Mouse (Mus musculus): ENCODE data around the gene Mad1l1. TPM values are rescaled to one million over a fixed set of nuclear protein-coding genes. Genes with fewer than 3 reads are reported as not detected.

Mad1l1 gene
- polyA plus RNA-seq, 1 experiment from 2014 or later = 46.4 TPM

GRCm38 (mm10) chr5:139985073-139985746 lies 336.1 kb downstream of the Mad1l1 start:
- 48% methylated on average over 18 of the region's 18 CpGs for WGBS
- peaks cover 5% of the 10 kb centered on the region; the same call in 1 of the 2 replicates for H3K27me3 ChIP-seq

GRCm38 (mm10) chr5:139981976-139982375 lies 339.4 kb downstream of the Mad1l1 start:
- no peak overlapping the region for H3K9ac ChIP-seq

More at GRCm38 (mm10) chr5:139985073-139985746, 336.1 kb downstream of the Mad1l1 start:
- Histone ChIP-seq H3K27ac (no peak overlapping the region), H3K4me2 (no peak overlapping the region), H3K4me1 (no peaks in the 10 kb centered on the region), H3K36me3 (replicated peaks) (no peaks in the 10 kb centered on the region), H3K9ac (no peak overlapping the region), H3K4me3 (replicated peaks) (no peak overlapping the region), H3K9me3 (peaks cover 9% of the 10 kb centered on the region; the same call in 1 of the 2 replicates)
- ATAC-seq (ENCODE audit: low FRiP score) = no peak

GRCm38 (mm10) chr5:139979371-139979770 lies 342.0 kb downstream of the Mad1l1 start:
- 76% methylated on average over 9 of the region's 9 CpGs for whole genome bisulfite sequencing
- Histone ChIP-seq H3K4me1 (peaks cover 14% of the 10 kb centered on the region), H3K9ac (no peak overlapping the region), H3K9me3 (no peaks in the 10 kb centered on the region), H3K4me3 (replicated peaks) (no peak overlapping the region), H3K4me2 (no peak overlapping the region), H3K27me3 (peaks cover 12% of the 10 kb centered on the region), H3K27ac (no peak overlapping the region), H3K36me3 (replicated peaks) (no peaks in the 10 kb centered on the region)
- ATAC-seq (ENCODE audit: low FRiP score) = no peak

More at GRCm38 (mm10) chr5:139981976-139982375, 339.4 kb downstream of the Mad1l1 start:
- Histone ChIP-seq H3K9me3 (no peaks in the 10 kb centered on the region; the same call in 1 of the 2 replicates), H3K4me2 (no peak overlapping the region), H3K4me1 (peaks cover 14% of the 10 kb centered on the region), H3K27ac (no peak overlapping the region), H3K27me3 (peaks cover 12% of the 10 kb centered on the region), H3K4me3 (replicated peaks) (no peak overlapping the region), H3K36me3 (replicated peaks) (no peaks in the 10 kb centered on the region)
- ATAC-seq (ENCODE audit: low FRiP score) = no peak
- 89% methylated on average over 1 of the region's 1 CpGs for WGBS

- H3K4me3 ChIP-seq (replicated peaks) = no peak overlapping the region
- WGBS = 13% methylated on average over 13 of the region's 13 CpGs
- H3K9ac ChIP-seq = no peak overlapping the region
These were observed 342.7 kb downstream of the Mad1l1 start for GRCm38 (mm10) chr5:139978525-139979276.

GRCm38 (mm10) chr5:139977476-139977875 lies 343.9 kb downstream of the Mad1l1 start:
- no peak overlapping the region for H3K27ac ChIP-seq
- no peak for ATAC-seq (ENCODE audit: low FRiP score)
- WGBS = 54% methylated on average over 8 of the region's 8 CpGs
- no peak overlapping the region for H3K4me2 ChIP-seq
- H3K4me3 ChIP-seq (replicated peaks) = no peak overlapping the region
- no peaks in the 10 kb centered on the region for H3K9me3 ChIP-seq
- H3K27me3 ChIP-seq = peaks cover 19% of the 10 kb centered on the region
- no peaks in the 10 kb centered on the region for H3K36me3 ChIP-seq (replicated peaks)
- H3K4me1 ChIP-seq = peaks cover 14% of the 10 kb centered on the region
- no peak overlapping the region for H3K9ac ChIP-seq

More at GRCm38 (mm10) chr5:139978525-139979276, 342.7 kb downstream of the Mad1l1 start:
- no peak for ATAC-seq (ENCODE audit: low FRiP score)
- Histone ChIP-seq H3K4me1 (peaks cover 14% of the 10 kb centered on the region), H3K27ac (no peak overlapping the region), H3K27me3 (peaks cover 12% of the 10 kb centered on the region), H3K36me3 (replicated peaks) (no peaks in the 10 kb centered on the region), H3K4me2 (no peak overlapping the region), H3K9me3 (no peaks in the 10 kb centered on the region)

GRCm38 (mm10) chr5:139976584-139976983 lies 344.8 kb downstream of the Mad1l1 start:
- H3K4me3 ChIP-seq (replicated peaks) = no peak overlapping the region
- no peaks in the 10 kb centered on the region for H3K36me3 ChIP-seq (replicated peaks)
- H3K4me1 ChIP-seq = peaks cover 14% of the 10 kb centered on the region
- no peaks in the 10 kb centered on the region for H3K9me3 ChIP-seq
- peaks cover 19% of the 10 kb centered on the region for H3K27me3 ChIP-seq
- H3K9ac ChIP-seq = no peak overlapping the region
- WGBS = 79% methylated on average over 4 of the region's 4 CpGs
- no peak overlapping the region for H3K27ac ChIP-seq
- ATAC-seq (ENCODE audit: low FRiP score) = no peak
- H3K4me2 ChIP-seq = no peak overlapping the region

GRCm38 (mm10) chr5:139970186-139970631 lies 351.1 kb downstream of the Mad1l1 start:
- Histone ChIP-seq H3K9ac (no peak overlapping the region), H3K9me3 (no peaks in the 10 kb centered on the region), H3K36me3 (replicated peaks) (no peaks in the 10 kb centered on the region), H3K4me3 (replicated peaks) (no peak overlapping the region), H3K27me3 (peaks cover 19% of the 10 kb centered on the region), H3K27ac (no peak overlapping the region), H3K4me2 (no peak overlapping the region), H3K4me1 (peaks cover 3% of the 10 kb centered on the region; the same call in 1 of the 2 replicates)
- no peak for ATAC-seq (ENCODE audit: low FRiP score)
- 76% methylated on average over 12 of the region's 12 CpGs for WGBS

- Histone ChIP-seq H3K9ac (no peak overlapping the region), H3K4me2 (no peak overlapping the region), H3K27me3 (peaks cover 19% of the 10 kb centered on the region), H3K27ac (no peak overlapping the region), H3K9me3 (no peaks in the 10 kb centered on the region), H3K4me1 (peaks cover 3% of the 10 kb centered on the region; the same call in 1 of the 2 replicates), H3K36me3 (replicated peaks) (no peaks in the 10 kb centered on the region), H3K4me3 (replicated peaks) (no peak overlapping the region)
- 82% methylated on average over 14 of the region's 14 CpGs for WGBS
- no peak for ATAC-seq (ENCODE audit: low FRiP score)
These were observed 352.0 kb downstream of the Mad1l1 start for GRCm38 (mm10) chr5:139969151-139969948.

GRCm38 (mm10) chr5:139965596-139965995 lies 355.8 kb downstream of the Mad1l1 start:
- Histone ChIP-seq H3K27me3 (peaks cover 7% of the 10 kb centered on the region), H3K36me3 (replicated peaks) (no peaks in the 10 kb centered on the region), H3K9ac (no peak overlapping the region), H3K27ac (no peak overlapping the region), H3K4me1 (peaks cover 3% of the 10 kb centered on the region; the same call in 1 of the 2 replicates), H3K9me3 (no peaks in the 10 kb centered on the region), H3K4me3 (replicated peaks) (no peak overlapping the region), H3K4me2 (no peak overlapping the region)
- no peak for ATAC-seq (ENCODE audit: low FRiP score)
- WGBS = 92% methylated on average over 14 of the region's 14 CpGs

GRCm38 (mm10) chr5:139964391-139964790 lies 357.0 kb downstream of the Mad1l1 start:
- no peak for ATAC-seq (ENCODE audit: low FRiP score)
- Histone ChIP-seq H3K4me2 (no peak overlapping the region), H3K4me3 (replicated peaks) (no peak overlapping the region), H3K27ac (no peak overlapping the region), H3K36me3 (replicated peaks) (no peaks in the 10 kb centered on the region), H3K9ac (no peak overlapping the region), H3K9me3 (no peaks in the 10 kb centered on the region), H3K27me3 (peaks cover 7% of the 10 kb centered on the region), H3K4me1 (peaks cover 3% of the 10 kb centered on the region; the same call in 1 of the 2 replicates)
- 52% methylated on average over 5 of the region's 5 CpGs for WGBS

- Histone ChIP-seq H3K27ac (no peak overlapping the region), H3K36me3 (replicated peaks) (no peaks in the 10 kb centered on the region), H3K9me3 (no peaks in the 10 kb centered on the region), H3K4me2 (no peak overlapping the region), H3K9ac (no peak overlapping the region), H3K27me3 (no peaks in the 10 kb centered on the region), H3K4me1 (peaks cover 13% of the 10 kb centered on the region; the same call in 1 of the 2 replicates), H3K4me3 (replicated peaks) (no peak overlapping the region)
- no peak for ATAC-seq (ENCODE audit: low FRiP score)
- 90% methylated on average over 4 of the region's 4 CpGs for WGBS
These were observed 361.6 kb downstream of the Mad1l1 start for GRCm38 (mm10) chr5:139959741-139960140.

Measured in forebrain, embryonic 12.5 days (tissue).